Mouse (Mus musculus): Measurements from ENCODE around the gene Chrnb2.

Chrnb2 gene

GRCm38 (mm10) chr3:89703596-89703995 is 60.8 kb downstream of the Chrnb2 start:
- no peak for DNase-seq

GRCm38 (mm10) chr3:89700461-89700860 is 64.0 kb downstream of the Chrnb2 start:
- no peak for DNase-seq

GRCm38 (mm10) chr3:89698958-89699357 is 65.5 kb downstream of the Chrnb2 start:
- no peak for DNase-seq

Measured in kidney, postnatal 36 days (tissue).